ENCODE assay signal across 10 mouse cellular contexts in the genomic region with DNA sequence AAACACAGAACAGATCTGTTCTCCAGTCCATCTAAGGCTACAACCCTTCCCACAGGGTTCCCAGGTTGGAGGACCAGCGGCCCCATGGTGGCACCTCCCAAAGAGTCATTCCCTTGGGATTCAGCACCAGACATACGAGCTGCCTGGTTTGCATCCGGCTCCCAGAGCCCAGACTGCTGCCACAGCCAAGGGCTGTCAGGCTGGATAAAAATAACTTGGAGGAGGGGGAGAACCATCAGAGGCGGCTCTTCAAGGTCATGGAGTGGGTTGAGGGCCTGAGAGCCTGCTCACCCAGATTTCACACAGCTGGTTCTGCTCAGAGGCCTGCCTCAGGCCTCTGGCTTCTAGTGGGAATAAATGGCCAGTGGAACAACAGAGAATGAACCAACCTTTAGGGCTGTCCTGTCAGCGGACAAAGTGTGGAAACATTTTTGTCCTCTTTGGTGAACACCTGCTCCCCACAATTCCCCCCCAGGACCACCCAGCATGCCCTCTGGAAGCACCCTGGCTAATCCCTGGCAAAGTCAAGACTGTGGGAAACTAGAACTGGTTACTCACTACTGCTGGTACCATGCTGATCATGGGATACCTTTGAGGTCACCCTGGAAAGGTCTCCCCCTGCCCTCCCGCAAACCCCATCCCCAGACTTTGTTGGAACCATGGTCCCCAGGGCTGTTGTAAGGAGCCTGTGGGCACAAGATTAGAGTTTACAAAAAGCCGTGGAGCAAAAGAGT. TPM values are rescaled to one million over a fixed set of nuclear protein-coding genes. Genes with fewer than 3 reads are reported as not detected.
DNase-seq lines count a peak whose midpoint lies in the region; ATAC-seq and TF ChIP-seq lines count a peak whose summit lies in the region.
"Had no signal": no experiment of that assay in that cellular context is flagged by ENCODE, and none has a peak within 500 bp of the region (broad histone marks: within the 10 kb centered on the region; RNA-seq: fewer than 3 reads in every experiment).

No protein-coding gene starts in this region.

- H3K36me3 ChIP-seq in embryonic facial prominence, embryonic 12.5 days, result no peaks in the 10 kb centered on the region
- H3K36me3 ChIP-seq in lung, embryonic 14.5 days (ENCODE audit: insufficient read depth), result no peaks in the 10 kb centered on the region
- H3K36me3 ChIP-seq: forebrain, embryonic 12.5 days had no signal

- H3K27me3 ChIP-seq in embryonic facial prominence, embryonic 12.5 days, result no peaks in the 10 kb centered on the region
- H3K27me3 ChIP-seq in lung, embryonic 14.5 days (ENCODE audit: insufficient read depth, low read length), result 0 out of 2 replicates have a peak, but pooled peaks cover 5% of the 10 kb centered on the region
- H3K27me3 ChIP-seq: forebrain, embryonic 12.5 days had no signal

- 0 out of 2 replicates have a peak overlapping the region, but pooled peaks have one; percentile 7 for H3K9ac ChIP-seq in embryonic facial prominence, embryonic 12.5 days
- H3K9ac ChIP-seq in lung, embryonic 14.5 days, result no peak overlapping the region
- H3K9ac ChIP-seq: forebrain, embryonic 12.5 days had no signal

- no peaks in the 10 kb centered on the region for H3K9me3 ChIP-seq in embryonic facial prominence, embryonic 12.5 days
- H3K9me3 ChIP-seq in lung, embryonic 14.5 days (ENCODE audit: low read depth, low read length), result no peaks in the 10 kb centered on the region
- H3K9me3 ChIP-seq: forebrain, embryonic 12.5 days had no signal

- no peak for ATAC-seq in embryonic facial prominence, embryonic 12.5 days (ENCODE audit: insufficient number of reproducible peaks, insufficient read depth, low FRiP score, low TSS enrichment)
- peak; percentile 88 for ATAC-seq in lung, embryonic 14.5 days (ENCODE audit: insufficient read depth)

- H3K27ac ChIP-seq in embryonic facial prominence, embryonic 12.5 days, result no peak overlapping the region
- peak overlapping the region; percentile 61 for H3K27ac ChIP-seq in lung, embryonic 14.5 days (ENCODE audit: low read depth)
- H3K27ac ChIP-seq: forebrain, embryonic 12.5 days had no signal

- intact Hi-C loops in heart, postnatal 25 days (cut with DNase I), result no loop called here

- TF ChIP-seq CTCF in lung, embryonic 14.5 days (IDR thresholded peaks at IDR 0.05; ENCODE audit: low read depth), result no peak

- peaks cover 9% of the 10 kb centered on the region for H3K4me1 ChIP-seq in embryonic facial prominence, embryonic 12.5 days
- peaks cover 6% of the 10 kb centered on the region; the same call in 1 of the 2 replicates for H3K4me1 ChIP-seq in lung, embryonic 14.5 days (ENCODE audit: insufficient read depth)

- 37% methylated on average over 7 of the region's 7 CpGs for WGBS in embryonic facial prominence, embryonic 12.5 days
- WGBS in lung, embryonic 14.5 days, result 29% methylated on average over 7 of the region's 7 CpGs

- peak; percentile 51 for DNase-seq in adrenal gland, postnatal 10 days
- DNase-seq in adrenal gland, adult 8-10 months, result no peak
- DNase-seq in heart, postnatal 25 days (ENCODE audit: low spot score), result peak; percentile 58
- DNase-seq in lung, embryonic 14.5 days, result peak; percentile 85
- DNase-seq in urinary bladder, adult 2 months (ENCODE audit: low spot score), result no peak
- no peak for DNase-seq in layer of hippocampus, postnatal 14 days (ENCODE audit: low spot score in 2 of 2)
- DNase-seq in spleen, adult 12 weeks (ENCODE audit: low spot score), result no peak

- H3K4me2 ChIP-seq in embryonic facial prominence, embryonic 12.5 days (replicated peaks), result no peak overlapping the region
- H3K4me2 ChIP-seq in lung, embryonic 14.5 days, result no peak overlapping the region
- H3K4me2 ChIP-seq: forebrain, embryonic 12.5 days had no signal

- no peak overlapping the region for H3K4me3 ChIP-seq in embryonic facial prominence, embryonic 12.5 days
- H3K4me3 ChIP-seq in lung, embryonic 14.5 days (ENCODE audit: low read depth, low read length), result no peak overlapping the region
- H3K4me3 ChIP-seq: forebrain, embryonic 12.5 days; megakaryocyte, embryonic 14.5 days had no signal

RNA-seq across cellular contexts. Expression of a gene that starts 14.0 kb away (rescaled TPM):
- 10 to 100 TPM; 19.5 to 21.0 TPM for total RNA-seq in adrenal gland, postnatal 10 days (2021)
- total RNA-seq in adrenal gland, adult 8-10 months (2022), result 10 to 100 TPM in 2 of 4 experiments, 1 to 10 TPM in 2; 4.6 to 13.5 (median 8.9) TPM
- 7.2 and 7.9 TPM in 2 replicates for polyA plus RNA-seq in embryonic facial prominence, embryonic 12.5 days (2016; fragmentation: Nextera tagmentation; extraction: Ambion mirVana)
- total RNA-seq in heart, postnatal 25 days (2021), result 10 to 100 TPM; 19.1 to 21.3 TPM
- 34.9 and 36.9 TPM in 2 replicates for polyA plus RNA-seq in lung, embryonic 14.5 days (2014; fragmentation: Nextera tagmentation; extraction: Ambion mirVana)
- 2.0 and 3.3 TPM in 2 replicates for polyA plus RNA-seq in urinary bladder, adult 2 months (2012; rRNA removed)
- total RNA-seq in layer of hippocampus, postnatal 14 days (2021), result 1 to 10 TPM; 6.7 to 7.7 TPM

RNA-seq across cellular contexts. Expression of a gene that starts 14.8 kb away (rescaled TPM):
- 100 to 1,000 TPM; 102 to 143 TPM for total RNA-seq in adrenal gland, postnatal 10 days (2021)
- total RNA-seq in adrenal gland, adult 8-10 months (2022), result 10 to 100 TPM; 82.8 to 96.1 (median 90.0) TPM
- polyA plus RNA-seq in embryonic facial prominence, embryonic 12.5 days (2016; fragmentation: Nextera tagmentation; extraction: Ambion mirVana), result 39.8 and 44.1 TPM in 2 replicates
- total RNA-seq in heart, postnatal 25 days (2021), result 100 to 1,000 TPM; 334 to 358 TPM
- 46.1 and 50.0 TPM in 2 replicates for polyA plus RNA-seq in lung, embryonic 14.5 days (2014; fragmentation: Nextera tagmentation; extraction: Ambion mirVana)
- polyA plus RNA-seq in urinary bladder, adult 2 months (2012; rRNA removed), result 46.1 and 56.9 TPM in 2 replicates
- 10 to 100 TPM; 39.4 to 45.7 TPM for total RNA-seq in layer of hippocampus, postnatal 14 days (2021)

RNA-seq across cellular contexts. Expression of a gene that starts 46.0 kb away (rescaled TPM):
- total RNA-seq in adrenal gland, postnatal 10 days (2021), result 10 to 100 TPM; 13.2 to 21.7 TPM
- total RNA-seq in adrenal gland, adult 8-10 months (2022), result 100 to 1,000 TPM in 2 of 4 experiments, 10 to 100 TPM in 2; 65.4 to 137 (median 88.0) TPM
- polyA plus RNA-seq in embryonic facial prominence, embryonic 12.5 days (2016; fragmentation: Nextera tagmentation; extraction: Ambion mirVana), result not detected in 2 replicates
- total RNA-seq in heart, postnatal 25 days (2021), result 10 to 100 TPM; 51.3 to 56.6 TPM
- 0.20 TPM in 1 of 2 replicates, not detected in the other for polyA plus RNA-seq in lung, embryonic 14.5 days (2014; fragmentation: Nextera tagmentation; extraction: Ambion mirVana)
- polyA plus RNA-seq in urinary bladder, adult 2 months (2012; rRNA removed), result 0.04 and 0.22 TPM in 2 replicates
- total RNA-seq in layer of hippocampus, postnatal 14 days (2021), result 1 to 10 TPM; 9.3 to 9.8 TPM
- polyA plus RNA-seq: forebrain, embryonic 12.5 days had no signal

Comparison
In these comparisons a context has a peak if more than half of its experiments do, and no peak if none do; other contexts are left out.
1. DNase-seq: peak in adrenal gland, postnatal 10 days (single experiment), heart, postnatal 25 days (single experiment) and lung, embryonic 14.5 days (single experiment); none in adrenal gland, adult 8-10 months (single experiment), urinary bladder, adult 2 months (single experiment), layer of hippocampus, postnatal 14 days (0 of 2) and spleen, adult 12 weeks (single experiment).